8 mouse cellular contexts compared by ENCODE assay signal in the genomic region with DNA sequence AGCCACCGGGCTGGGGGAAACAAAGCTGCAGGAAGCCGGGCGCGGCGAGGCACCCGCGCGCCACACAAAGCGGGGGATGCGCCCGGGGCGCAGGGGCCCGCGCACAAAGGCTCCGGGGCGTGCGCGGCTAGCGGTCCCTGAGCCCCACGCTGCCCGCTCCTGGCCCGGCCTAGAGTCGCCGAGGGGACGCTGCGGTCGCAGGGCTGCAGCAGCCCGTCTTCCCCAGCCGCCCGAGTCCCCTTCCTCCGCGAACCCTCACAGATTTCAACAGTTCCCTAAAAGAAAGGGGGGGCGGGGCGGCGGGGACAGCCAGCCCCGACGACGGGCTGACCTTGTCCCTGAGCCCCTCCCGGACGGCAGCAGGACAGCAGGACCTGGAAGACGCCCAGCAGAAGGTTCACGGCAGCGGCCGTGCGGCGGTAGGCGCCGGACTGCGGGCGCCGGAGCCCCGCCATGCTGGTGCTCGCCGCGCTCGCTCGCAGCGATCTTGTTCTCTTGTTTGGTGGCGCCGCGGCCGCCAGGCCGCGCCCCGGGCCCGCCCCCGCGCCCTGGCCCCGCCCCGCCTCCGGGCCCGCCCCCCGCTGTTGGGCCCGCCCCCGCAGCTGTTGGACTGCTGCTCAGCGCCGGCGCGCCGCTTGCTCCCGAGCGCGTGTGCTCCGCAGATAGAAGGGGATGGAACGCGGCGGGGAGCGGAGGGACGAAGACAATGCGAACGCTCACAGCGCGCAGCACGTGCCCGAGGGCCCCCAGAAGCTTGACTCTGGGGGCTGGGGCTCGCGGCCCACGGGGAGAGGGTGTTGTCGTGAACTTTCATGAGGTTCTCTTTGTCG. TPM values are rescaled to one million over a fixed set of nuclear protein-coding genes. Genes with fewer than 3 reads are reported as not detected.
A peak's percentile ranks its signal among the peaks of the same experiment; 100 is the strongest.
DNase-seq lines count a peak whose midpoint lies in the region; ATAC-seq and TF ChIP-seq lines count a peak whose summit lies in the region.

Gene Tmem131l (minus strand): TSS at position 530 of the 830 bp plus-strand sequence.

- peaks cover 6% of the 10 kb centered on the region for H3K79me2 ChIP-seq in CH12.LX (replicated peaks; ENCODE audit: control insufficient read depth, extremely low read depth, insufficient read depth, poor library complexity, severe bottlenecking)

- no peaks in the 10 kb centered on the region for H3K9me3 ChIP-seq in CH12.LX (replicated peaks; ENCODE audit: low read length)
- H3K9me3 ChIP-seq in forebrain, embryonic 10.5 days = no peaks in the 10 kb centered on the region
- no peaks in the 10 kb centered on the region for H3K9me3 ChIP-seq in heart, embryonic 14.5 days (ENCODE audit: control insufficient read depth, low read length)
- H3K9me3 ChIP-seq in liver, embryonic 14.5 days (ENCODE audit: control insufficient read depth, low read length) = no peaks in the 10 kb centered on the region
- H3K9me3 ChIP-seq in neural tube, embryonic 11.5 days (ENCODE audit: control insufficient read depth, low read length) = no peaks in the 10 kb centered on the region
- no peaks in the 10 kb centered on the region for H3K9me3 ChIP-seq in stomach, embryonic 16.5 days (replicated peaks; ENCODE audit: control insufficient read depth, low read length)

- TF ChIP-seq POLR2A in CH12.LX (IDR thresholded peaks at IDR 0.05; ENCODE audit: low read depth, low read length) = peak; percentile 79

- peaks cover 20 to 45% of the 10 kb centered on the region in 2 experiments for H3K4me1 ChIP-seq in CH12.LX (ENCODE audit: control insufficient read depth in 1 of 2, insufficient read depth in 2 of 2)
- peaks cover 48% of the 10 kb centered on the region for H3K4me1 ChIP-seq in forebrain, embryonic 10.5 days
- peaks cover 2 to 16% of the 10 kb centered on the region in 2 experiments; a peak in 3 of 4 replicates for H3K4me1 ChIP-seq in heart, embryonic 14.5 days (ENCODE audit: control insufficient read depth in 2 of 2, insufficient read depth in 2 of 2, low read length in 2 of 2)
- peaks cover 43 to 47% of the 10 kb centered on the region in 2 experiments for H3K4me1 ChIP-seq in liver, embryonic 14.5 days (replicated peaks; ENCODE audit: control insufficient read depth in 2 of 2, insufficient read depth in 2 of 2, low read length in 1 of 2)
- peaks cover 18% of the 10 kb centered on the region for H3K4me1 ChIP-seq in neural tube, embryonic 11.5 days (ENCODE audit: control insufficient read depth, insufficient read depth, low read length)
- H3K4me1 ChIP-seq in stomach, embryonic 16.5 days (ENCODE audit: control insufficient read depth, insufficient read depth, low read length) = peaks cover 25% of the 10 kb centered on the region

- H3K9ac ChIP-seq in CH12.LX (ENCODE audit: insufficient read depth, low read depth) = peak within 1 kb of the TSS; percentile 66
- peak within 1 kb of the TSS; percentile 94 for H3K9ac ChIP-seq in heart, embryonic 14.5 days (ENCODE audit: low read length)
- H3K9ac ChIP-seq in liver, embryonic 14.5 days (replicated peaks) = peak within 1 kb of the TSS; percentile 97
- H3K9ac ChIP-seq in neural tube, embryonic 11.5 days (ENCODE audit: low read length) = peak within 1 kb of the TSS; percentile 99
- peak within 1 kb of the TSS; percentile 96 for H3K9ac ChIP-seq in stomach, embryonic 16.5 days (ENCODE audit: low read length)

- TF ChIP-seq EP300 in CH12.LX (IDR thresholded peaks at IDR 0.05; ENCODE audit: low read length) = no peak
- TF ChIP-seq EP300 in liver, embryonic 14.5 days (IDR thresholded peaks at IDR 0.05; ENCODE audit: low read depth) = peak; percentile 49

- H3K4me3 ChIP-seq in CH12.LX (replicated peaks in 1 of 3; ENCODE audit: low read depth in 2 of 3, low read length in 2 of 3, poor library complexity in 1 of 3) = peak within 1 kb of the TSS; percentile 67 to 91 (median 80)
- H3K4me3 ChIP-seq in forebrain, embryonic 10.5 days = peak within 1 kb of the TSS; percentile 93
- H3K4me3 ChIP-seq in heart, embryonic 14.5 days (ENCODE audit: control insufficient read depth in 1 of 2, insufficient read depth in 1 of 2, low read depth in 1 of 2, low read length in 2 of 2) = peak within 1 kb of the TSS; percentile 84 to 87
- H3K4me3 ChIP-seq in liver, embryonic 14.5 days (ENCODE audit: insufficient read depth in 1 of 2, low read depth in 2 of 2, low read length in 2 of 2) = peak within 1 kb of the TSS; percentile 87 to 98
- H3K4me3 ChIP-seq in neural tube, embryonic 11.5 days (ENCODE audit: low read depth, low read length) = peak within 1 kb of the TSS; percentile 97
- peak within 1 kb of the TSS; percentile 97 for H3K4me3 ChIP-seq in stomach, embryonic 16.5 days (replicated peaks; ENCODE audit: low read length)

- H3K36me3 ChIP-seq in CH12.LX (replicated peaks in 1 of 2; ENCODE audit: control insufficient read depth in 1 of 2, insufficient read depth in 1 of 2, low read length in 1 of 2) = peaks cover 0 to 13% of the 10 kb centered on the region in 2 experiments
- peaks cover 24% of the 10 kb centered on the region for H3K36me3 ChIP-seq in forebrain, embryonic 10.5 days (replicated peaks)
- H3K36me3 ChIP-seq in heart, embryonic 14.5 days (ENCODE audit: control insufficient read depth, insufficient read depth, low read length) = 0 out of 2 replicates have a peak, but pooled peaks cover 4% of the 10 kb centered on the region
- no peaks in the 10 kb centered on the region; the same call in 1 of the 2 replicates for H3K36me3 ChIP-seq in liver, embryonic 14.5 days (replicated peaks; ENCODE audit: control insufficient read depth, insufficient read depth, low read depth)
- H3K36me3 ChIP-seq in neural tube, embryonic 11.5 days (ENCODE audit: control insufficient read depth, insufficient read depth, low read length) = no peaks in the 10 kb centered on the region
- H3K36me3 ChIP-seq in stomach, embryonic 16.5 days (ENCODE audit: control insufficient read depth, insufficient read depth, low read length) = no peaks in the 10 kb centered on the region

- peak; percentile 93 for ATAC-seq in heart, embryonic 14.5 days (ENCODE audit: insufficient number of reproducible peaks, insufficient read depth, low FRiP score, low read depth)
- peak; percentile 83 for ATAC-seq in liver, embryonic 14.5 days (ENCODE audit: insufficient read depth)
- ATAC-seq in neural tube, embryonic 11.5 days (ENCODE audit: insufficient read depth, low FRiP score, low TSS enrichment) = peak; percentile 94
- peak; percentile 94 for ATAC-seq in stomach, embryonic 16.5 days (ENCODE audit: insufficient read depth, low FRiP score)

- WGBS in forebrain, embryonic 10.5 days = under 1% methylated on average over 91 of the region's 100 CpGs
- WGBS in heart, embryonic 14.5 days = under 1% methylated on average over 74 of the region's 100 CpGs
- 0% methylated on average over 84 of the region's 100 CpGs for WGBS in liver, embryonic 14.5 days (ENCODE audit: insufficient replicate concordance)
- 1% methylated on average over 89 of the region's 100 CpGs for WGBS in neural tube, embryonic 11.5 days
- under 1% methylated on average over 95 of the region's 100 CpGs for WGBS in stomach, embryonic 16.5 days

- H3K4me2 ChIP-seq in CH12.LX (ENCODE audit: insufficient read depth, low read depth, poor library complexity, severe bottlenecking) = peak within 1 kb of the TSS; percentile 69; the same call in 1 of the 2 replicates
- H3K4me2 ChIP-seq in heart, embryonic 14.5 days (ENCODE audit: low read length) = peak within 1 kb of the TSS; percentile 99
- peak within 1 kb of the TSS; percentile 100 for H3K4me2 ChIP-seq in liver, embryonic 14.5 days (ENCODE audit: low read depth)
- peak within 1 kb of the TSS; percentile 92 for H3K4me2 ChIP-seq in neural tube, embryonic 11.5 days (ENCODE audit: low read depth)
- peak within 1 kb of the TSS; percentile 99 for H3K4me2 ChIP-seq in stomach, embryonic 16.5 days (ENCODE audit: low read depth, low read length)

- TF ChIP-seq RAD21 in CH12.LX (IDR thresholded peaks at IDR 0.05; ENCODE audit: low read depth, low read length) = no peak

- dilution Hi-C loops in CH12.LX (cut with MboI; ENCODE audit: extremely low pct_ligation_motif_present, extremely low pct_unique_long_range_greater_than_20kb, low sequenced_read_pairs) = no loop called here

- DNase-seq in CH12.LX (ENCODE audit: extremely low read depth) = peak; percentile 76
- peak; percentile 70 for DNase-seq in brain, embryonic 18.5 days (ENCODE audit: low read depth, low spot score)
- peak; percentile 85 for DNase-seq in forebrain, embryonic 10.5 days (ENCODE audit: extremely low spot score, low spot score)
- peak; percentile 91 for DNase-seq in kidney, postnatal 14 days
- peak; percentile 81 to 82 (median 82) for DNase-seq in liver, embryonic 14.5 days (ENCODE audit: low read depth in 3 of 3, low spot score in 3 of 3)
- peak; percentile 91 for DNase-seq in neural tube, embryonic 11.5 days (ENCODE audit: low spot score)

- TF ChIP-seq CTCF in CH12.LX (conservative IDR thresholded peaks at IDR 0.05 in 1 of 2, IDR thresholded peaks at IDR 0.05 in 1 of 2; ENCODE audit: low read depth in 2 of 2, low read length in 2 of 2) = 0 out of 4 replicates have a peak, but pooled peaks of 1 of the 2 experiments have one; percentile 1
- no peak for TF ChIP-seq CTCF in liver, embryonic 14.5 days (IDR thresholded peaks at IDR 0.05; ENCODE audit: low read depth)

- H3K27me3 ChIP-seq in CH12.LX (replicated peaks) = no peaks in the 10 kb centered on the region
- peaks cover 12% of the 10 kb centered on the region for H3K27me3 ChIP-seq in forebrain, embryonic 10.5 days (ENCODE audit: poor library complexity, severe bottlenecking)
- no peaks in the 10 kb centered on the region for H3K27me3 ChIP-seq in heart, embryonic 14.5 days (ENCODE audit: control insufficient read depth, insufficient read depth, low read length)
- no peaks in the 10 kb centered on the region for H3K27me3 ChIP-seq in liver, embryonic 14.5 days (ENCODE audit: control insufficient read depth, insufficient read depth, low read length)
- H3K27me3 ChIP-seq in neural tube, embryonic 11.5 days (ENCODE audit: control insufficient read depth, insufficient read depth, low read length) = no peaks in the 10 kb centered on the region
- no peaks in the 10 kb centered on the region for H3K27me3 ChIP-seq in stomach, embryonic 16.5 days (ENCODE audit: control insufficient read depth, insufficient read depth, low read length)

- in situ Hi-C loops in CH12.LX (cut with MboI; ENCODE audit: low pct_ligation_motif_present, low pct_unique_long_range_greater_than_20kb, low sequenced_read_pairs) = no loop called here

- H3K27ac ChIP-seq in CH12.LX (ENCODE audit: insufficient read depth, low read depth) = peak within 1 kb of the TSS; percentile 74
- peak within 1 kb of the TSS; percentile 99 for H3K27ac ChIP-seq in forebrain, embryonic 10.5 days
- peak within 1 kb of the TSS; percentile 84 to 92 for H3K27ac ChIP-seq in heart, embryonic 14.5 days (replicated peaks in 1 of 2; ENCODE audit: control insufficient read depth in 1 of 2, insufficient read depth in 1 of 2, low read depth in 2 of 2, low read length in 2 of 2)
- peak within 1 kb of the TSS; percentile 96 for H3K27ac ChIP-seq in liver, embryonic 14.5 days
- peak within 1 kb of the TSS; percentile 93 for H3K27ac ChIP-seq in neural tube, embryonic 11.5 days (ENCODE audit: low read depth, low read length)
- H3K27ac ChIP-seq in stomach, embryonic 16.5 days (ENCODE audit: low read length) = peak within 1 kb of the TSS; percentile 95

RNA-seq across cellular contexts. Expression of gene Tmem131l, which starts in this region (rescaled TPM):
- 28.7 and 37.1 TPM in 2 replicates for total RNA-seq in CH12.LX (2012; rRNA removed)
- 29.4 and 32.7 TPM in 2 replicates for total RNA-seq in CH12.LX (2014; rRNA removed)
- polyA plus RNA-seq in CH12.LX (2012; ENCODE audit: insufficient read length, low read depth) = 78.5 and 89.7 TPM in 2 replicates
- polyA plus RNA-seq in forebrain, embryonic 10.5 days (2016; fragmentation: Nextera tagmentation; extraction: Ambion mirVana) = 64.6 and 74.8 TPM in 2 replicates
- 30.6 and 33.0 TPM in 2 replicates for polyA plus RNA-seq in heart, embryonic 14.5 days (2014; fragmentation: Nextera tagmentation; extraction: Ambion mirVana)
- 17.9 and 18.9 TPM in 2 replicates for polyA plus RNA-seq in liver, embryonic 14.5 days (2012; rRNA removed)
- 24.5 and 25.3 TPM in 2 replicates for polyA plus RNA-seq in liver, embryonic 14.5 days (2014; fragmentation: Nextera tagmentation; extraction: Ambion mirVana)
- polyA plus RNA-seq in neural tube, embryonic 11.5 days (2014; fragmentation: Nextera tagmentation; extraction: Ambion mirVana) = 86.9 and 87.7 TPM in 2 replicates
- 38.9 and 41.7 TPM in 2 replicates for polyA plus RNA-seq in stomach, embryonic 16.5 days (2015; fragmentation: Nextera tagmentation; extraction: Ambion mirVana)

Comparison
In these comparisons a context has a peak if more than half of its experiments do, and no peak if none do; other contexts are left out.
1. Peak in every context shown above with its lines: DNase-seq, ATAC-seq, H3K4me3 ChIP-seq and H3K27ac ChIP-seq.